Mouse (Mus musculus): ENCODE data around the gene Adra2a. TPM values are rescaled to one million over a fixed set of nuclear protein-coding genes. Genes with fewer than 3 reads are reported as not detected.

The Adra2a gene
- polyA plus RNA-seq (2014; fragmentation: Nextera tagmentation; extraction: Ambion mirVana) = 0.52 and 0.88 TPM in 2 replicates

GRCm38 (mm10) chr19:54043851-54044250, at the start of gene Adra2a:
Gene Adra2a (plus strand): TSS chr19:54044151.
- ATAC-seq (replicated peaks; ENCODE audit: insufficient number of reproducible peaks, low FRiP score, low TSS enrichment, low read depth) (no peak), DNase-seq (ENCODE audit: low spot score) (no peak)
- Histone ChIP-seq H3K4me2 (ENCODE audit: low read depth, low read length) (peak within 1 kb of the TSS; percentile 97), H3K4me3 (ENCODE audit: low read depth, low read length) (peak within 1 kb of the TSS; percentile 50), H3K9ac (replicated peaks; ENCODE audit: low read length) (peak within 1 kb of the TSS; percentile 55), H3K27ac (replicated peaks; ENCODE audit: low read depth, low read length) (no peak within 1 kb of the TSS), H3K36me3 (replicated peaks; ENCODE audit: control insufficient read depth, insufficient read depth, low read depth, low read length) (no peaks in the 10 kb centered on the region), H3K4me1 (ENCODE audit: control insufficient read depth, insufficient read depth, low read length) (peaks cover 8% of the 10 kb centered on the region), H3K27me3 (ENCODE audit: control insufficient read depth, insufficient read depth, low read length) (peaks cover 41% of the 10 kb centered on the region), H3K9me3 (replicated peaks; ENCODE audit: control insufficient read depth, low read length) (no peaks in the 10 kb centered on the region)
- WGBS = 65% methylated on average over 5 of the region's 5 CpGs

- Histone ChIP-seq H3K27ac (replicated peaks; ENCODE audit: low read depth, low read length) (no peak overlapping the region), H3K9me3 (replicated peaks; ENCODE audit: control insufficient read depth, low read length) (no peaks in the 10 kb centered on the region), H3K27me3 (ENCODE audit: control insufficient read depth, insufficient read depth, low read length) (no peaks in the 10 kb centered on the region), H3K9ac (replicated peaks; ENCODE audit: low read length) (no peak overlapping the region), H3K4me1 (ENCODE audit: control insufficient read depth, insufficient read depth, low read length) (peaks cover 3% of the 10 kb centered on the region), H3K4me3 (ENCODE audit: low read depth, low read length) (no peak overlapping the region), H3K4me2 (ENCODE audit: low read depth, low read length) (no peak overlapping the region), H3K36me3 (replicated peaks; ENCODE audit: control insufficient read depth, insufficient read depth, low read depth, low read length) (no peaks in the 10 kb centered on the region)
- ATAC-seq (replicated peaks; ENCODE audit: insufficient number of reproducible peaks, low FRiP score, low TSS enrichment, low read depth) (no peak), DNase-seq (ENCODE audit: low spot score) (no peak)
- WGBS = 83% methylated on average over 1 of the region's 1 CpGs
Measured at GRCm38 (mm10) chr19:53994276-53994675, 49.7 kb upstream of the Adra2a start.

GRCm38 (mm10) chr19:54010973-54011372, 33.0 kb upstream of the Adra2a start:
- 81% methylated on average over 4 of the region's 4 CpGs for WGBS

DNA sequence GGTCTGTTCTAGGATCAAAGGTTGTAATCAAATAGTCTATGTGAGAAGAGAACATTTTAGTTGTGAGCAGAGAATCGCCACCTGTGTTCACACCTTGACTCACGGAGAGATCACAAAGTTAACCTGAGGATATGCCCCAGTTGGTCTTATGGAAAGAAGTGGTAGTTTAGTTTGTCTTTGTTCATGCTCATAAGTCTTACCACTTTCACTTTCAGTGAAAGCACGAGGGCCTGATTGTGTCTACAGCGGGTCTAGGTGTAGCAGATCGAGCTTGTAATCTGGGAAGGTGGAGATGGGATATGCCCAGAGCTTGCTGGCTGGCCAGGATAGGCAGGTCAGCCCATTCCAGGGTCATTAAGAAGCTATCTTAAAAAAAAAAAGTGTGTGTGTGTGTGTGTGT, 29.0 kb upstream of the Adra2a start:
- no peak overlapping the region for H3K4me3 ChIP-seq (ENCODE audit: low read depth, low read length)
- H3K9ac ChIP-seq (replicated peaks; ENCODE audit: low read length) = no peak overlapping the region
- H3K36me3 ChIP-seq (replicated peaks; ENCODE audit: control insufficient read depth, insufficient read depth, low read depth, low read length) = no peaks in the 10 kb centered on the region
- no peak overlapping the region for H3K4me2 ChIP-seq (ENCODE audit: low read depth, low read length)
- ATAC-seq (replicated peaks; ENCODE audit: insufficient number of reproducible peaks, low FRiP score, low TSS enrichment, low read depth) (no peak), DNase-seq (ENCODE audit: low spot score) (no peak)
- no peaks in the 10 kb centered on the region for H3K4me1 ChIP-seq (ENCODE audit: control insufficient read depth, insufficient read depth, low read length)
- H3K27ac ChIP-seq (replicated peaks; ENCODE audit: low read depth, low read length) = no peak overlapping the region
- H3K27me3 ChIP-seq (ENCODE audit: control insufficient read depth, insufficient read depth, low read length) = no peaks in the 10 kb centered on the region
- H3K9me3 ChIP-seq (replicated peaks; ENCODE audit: control insufficient read depth, low read length) = no peaks in the 10 kb centered on the region
- WGBS = 96% methylated on average over 5 of the region's 5 CpGs

More at GRCm38 (mm10) chr19:54010973-54011372, 33.0 kb upstream of the Adra2a start:
- no peaks in the 10 kb centered on the region for H3K4me1 ChIP-seq (ENCODE audit: control insufficient read depth, insufficient read depth, low read length)
- no peak overlapping the region for H3K4me2 ChIP-seq (ENCODE audit: low read depth, low read length)
- H3K27me3 ChIP-seq (ENCODE audit: control insufficient read depth, insufficient read depth, low read length) = no peaks in the 10 kb centered on the region
- no peak for ATAC-seq (replicated peaks; ENCODE audit: insufficient number of reproducible peaks, low FRiP score, low TSS enrichment, low read depth)
- no peaks in the 10 kb centered on the region for H3K9me3 ChIP-seq (replicated peaks; ENCODE audit: control insufficient read depth, low read length)
- H3K4me3 ChIP-seq (ENCODE audit: low read depth, low read length) = no peak overlapping the region
- H3K36me3 ChIP-seq (replicated peaks; ENCODE audit: control insufficient read depth, insufficient read depth, low read depth, low read length) = no peaks in the 10 kb centered on the region
- no peak overlapping the region for H3K27ac ChIP-seq (replicated peaks; ENCODE audit: low read depth, low read length)
- no peak for DNase-seq (ENCODE audit: low spot score)
- no peak overlapping the region for H3K9ac ChIP-seq (replicated peaks; ENCODE audit: low read length)

- DNase-seq (ENCODE audit: low spot score) (no peak), ATAC-seq (replicated peaks; ENCODE audit: insufficient number of reproducible peaks, low FRiP score, low TSS enrichment, low read depth) (no peak)
- no peaks in the 10 kb centered on the region for H3K4me1 ChIP-seq (ENCODE audit: control insufficient read depth, insufficient read depth, low read length)
- no peaks in the 10 kb centered on the region for H3K36me3 ChIP-seq (replicated peaks; ENCODE audit: control insufficient read depth, insufficient read depth, low read depth, low read length)
- no peak overlapping the region for H3K4me2 ChIP-seq (ENCODE audit: low read depth, low read length)
- 94% methylated on average over 5 of the region's 5 CpGs for WGBS
- no peak overlapping the region for H3K9ac ChIP-seq (replicated peaks; ENCODE audit: low read length)
- H3K27ac ChIP-seq (replicated peaks; ENCODE audit: low read depth, low read length) = no peak overlapping the region
- no peaks in the 10 kb centered on the region for H3K27me3 ChIP-seq (ENCODE audit: control insufficient read depth, insufficient read depth, low read length)
- no peak overlapping the region for H3K4me3 ChIP-seq (ENCODE audit: low read depth, low read length)
- H3K9me3 ChIP-seq (replicated peaks; ENCODE audit: control insufficient read depth, low read length) = no peaks in the 10 kb centered on the region
Measured at GRCm38 (mm10) chr19:54015503-54015902, 28.4 kb upstream of the Adra2a start.

GRCm38 (mm10) chr19:54035100-54035499, 8.9 kb upstream of the Adra2a start:
- WGBS = 90% methylated on average over 6 of the region's 6 CpGs
- DNase-seq (ENCODE audit: low spot score) (no peak), ATAC-seq (replicated peaks; ENCODE audit: insufficient number of reproducible peaks, low FRiP score, low TSS enrichment, low read depth) (no peak)
- no peaks in the 10 kb centered on the region for H3K27me3 ChIP-seq (ENCODE audit: control insufficient read depth, insufficient read depth, low read length)
- no peaks in the 10 kb centered on the region for H3K36me3 ChIP-seq (replicated peaks; ENCODE audit: control insufficient read depth, insufficient read depth, low read depth, low read length)
- H3K27ac ChIP-seq (replicated peaks; ENCODE audit: low read depth, low read length) = no peak overlapping the region
- no peak overlapping the region for H3K4me2 ChIP-seq (ENCODE audit: low read depth, low read length)
- no peak overlapping the region for H3K4me3 ChIP-seq (ENCODE audit: low read depth, low read length)
- no peak overlapping the region for H3K9ac ChIP-seq (replicated peaks; ENCODE audit: low read length)
- H3K4me1 ChIP-seq (ENCODE audit: control insufficient read depth, insufficient read depth, low read length) = no peaks in the 10 kb centered on the region
- H3K9me3 ChIP-seq (replicated peaks; ENCODE audit: control insufficient read depth, low read length) = no peaks in the 10 kb centered on the region

DNA sequence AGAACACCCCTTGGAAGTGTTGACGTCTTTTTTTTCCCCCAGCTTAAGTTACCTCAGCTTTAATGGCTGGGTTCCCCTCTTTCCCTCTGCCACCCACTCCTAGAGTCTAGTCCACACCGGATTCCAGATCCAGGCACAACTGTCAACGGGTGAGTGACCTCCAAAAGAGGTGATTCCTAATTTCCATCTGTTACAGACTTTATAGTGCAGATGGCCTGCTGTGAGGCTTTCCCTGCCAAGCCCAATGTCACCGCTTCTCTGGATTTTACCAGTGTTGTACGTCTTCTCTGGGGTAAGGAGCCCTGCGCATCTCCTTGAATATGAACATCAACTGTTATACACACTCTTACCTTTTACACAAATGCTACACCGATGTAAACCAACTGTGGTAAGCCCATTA, 4.5 kb upstream of the Adra2a start:
- Histone ChIP-seq H3K9me3 (replicated peaks; ENCODE audit: control insufficient read depth, low read length) (no peaks in the 10 kb centered on the region), H3K4me2 (ENCODE audit: low read depth, low read length) (no peak overlapping the region), H3K36me3 (replicated peaks; ENCODE audit: control insufficient read depth, insufficient read depth, low read depth, low read length) (no peaks in the 10 kb centered on the region), H3K4me1 (ENCODE audit: control insufficient read depth, insufficient read depth, low read length) (no peaks in the 10 kb centered on the region), H3K4me3 (ENCODE audit: low read depth, low read length) (no peak overlapping the region), H3K27ac (replicated peaks; ENCODE audit: low read depth, low read length) (no peak overlapping the region), H3K27me3 (ENCODE audit: control insufficient read depth, insufficient read depth, low read length) (peaks cover under 1% of the 10 kb centered on the region; the same call in 1 of the 2 replicates), H3K9ac (replicated peaks; ENCODE audit: low read length) (no peak overlapping the region)
- ATAC-seq (replicated peaks; ENCODE audit: insufficient number of reproducible peaks, low FRiP score, low TSS enrichment, low read depth) = no peak
- DNase-seq (ENCODE audit: low spot score) = no peak
- WGBS = 79% methylated on average over 7 of the region's 7 CpGs

GRCm38 (mm10) chr19:54040356-54041028, 3.5 kb upstream of the Adra2a start:
- no peaks in the 10 kb centered on the region; the same call in 1 of the 2 replicates for H3K4me1 ChIP-seq (ENCODE audit: control insufficient read depth, insufficient read depth, low read length)
- no peak overlapping the region for H3K27ac ChIP-seq (replicated peaks; ENCODE audit: low read depth, low read length)
- H3K9me3 ChIP-seq (replicated peaks; ENCODE audit: control insufficient read depth, low read length) = no peaks in the 10 kb centered on the region
- no peaks in the 10 kb centered on the region for H3K36me3 ChIP-seq (replicated peaks; ENCODE audit: control insufficient read depth, insufficient read depth, low read depth, low read length)
- DNase-seq (ENCODE audit: low spot score) = no peak
- ATAC-seq (replicated peaks; ENCODE audit: insufficient number of reproducible peaks, low FRiP score, low TSS enrichment, low read depth) = no peak
- H3K4me3 ChIP-seq (ENCODE audit: low read depth, low read length) = no peak overlapping the region
- no peak overlapping the region for H3K9ac ChIP-seq (replicated peaks; ENCODE audit: low read length)
- no peak overlapping the region for H3K4me2 ChIP-seq (ENCODE audit: low read depth, low read length)
- WGBS = 64% methylated on average over 4 of the region's 4 CpGs
- H3K27me3 ChIP-seq (ENCODE audit: control insufficient read depth, insufficient read depth, low read length) = peaks cover 9% of the 10 kb centered on the region
